8 mouse cellular contexts compared by ENCODE assay signal in the genomic region with DNA sequence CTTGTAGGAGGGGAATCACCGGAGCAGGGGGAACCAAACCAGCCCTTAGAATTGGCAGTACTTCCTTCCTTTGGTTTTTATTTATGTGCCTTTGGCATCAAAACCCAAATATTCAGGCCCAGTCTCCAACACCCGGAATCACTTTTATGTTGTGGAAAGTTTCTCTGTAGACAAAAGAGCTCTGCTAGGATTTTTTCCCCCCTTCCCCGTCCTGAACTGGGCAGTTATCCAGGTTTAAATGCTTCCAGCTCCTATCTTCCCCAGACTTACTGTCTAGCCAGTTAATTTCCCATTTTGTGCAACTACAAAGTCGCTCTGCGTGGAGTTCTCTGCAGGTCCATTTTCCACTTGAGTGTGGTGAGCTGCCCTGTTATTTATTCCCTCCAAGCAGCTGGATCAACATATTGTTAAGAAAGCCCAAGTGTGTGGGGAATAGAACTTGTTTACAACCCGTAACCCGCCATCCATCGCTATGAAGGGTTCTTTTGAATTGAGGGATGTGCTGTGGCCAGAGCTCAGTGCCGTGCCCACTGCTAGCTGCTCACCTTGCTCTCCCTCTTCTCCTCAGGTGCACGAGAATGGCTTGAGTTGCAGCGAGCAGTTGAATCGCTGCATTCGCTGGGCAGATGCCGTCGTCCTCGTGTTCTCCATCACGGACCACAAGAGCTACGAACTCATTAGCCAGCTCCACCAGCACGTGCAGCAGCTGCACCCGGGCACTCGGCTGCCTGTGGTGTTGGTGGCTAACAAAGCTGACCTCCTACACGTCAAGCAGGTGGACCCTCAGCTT. TPM values are rescaled to one million over a fixed set of nuclear protein-coding genes. Genes with fewer than 3 reads are reported as not detected.
DNase-seq lines count a peak whose midpoint lies in the region; ATAC-seq lines count a peak whose summit lies in the region.

No protein-coding gene starts in this region.

- peaks cover 50% of the 10 kb centered on the region for H3K4me1 ChIP-seq in kidney, embryonic 16.5 days (ENCODE audit: insufficient read depth, low read length)
- H3K4me1 ChIP-seq in embryonic facial prominence, embryonic 10.5 days: peaks cover 89% of the 10 kb centered on the region
- H3K4me1 ChIP-seq in heart, embryonic 14.5 days (ENCODE audit: control insufficient read depth in 2 of 2, insufficient read depth in 2 of 2, low read length in 2 of 2): peaks cover 37 to 64% of the 10 kb centered on the region in 2 experiments
- H3K4me1 ChIP-seq in limb, embryonic 15.5 days: peaks cover 78% of the 10 kb centered on the region

- no peak for DNase-seq in kidney, adult 11 months
- DNase-seq in embryonic facial prominence, embryonic 10.5 days (ENCODE audit: low spot score): no peak
- no peak for DNase-seq in frontal cortex, postnatal 10 days (ENCODE audit: low spot score in 2 of 2)
- DNase-seq in thymus, postnatal 14 days: no peak

- peak overlapping the region; percentile 98 for H3K4me2 ChIP-seq in kidney, embryonic 16.5 days (replicated peaks; ENCODE audit: low read depth, low read length)
- peak overlapping the region; percentile 97 for H3K4me2 ChIP-seq in heart, embryonic 14.5 days (ENCODE audit: low read length)
- peak overlapping the region; percentile 98 for H3K4me2 ChIP-seq in limb, embryonic 15.5 days

- peak overlapping the region; percentile 68 for H3K4me3 ChIP-seq in kidney, embryonic 16.5 days (ENCODE audit: low read length)
- peak overlapping the region; percentile 99 for H3K4me3 ChIP-seq in embryonic facial prominence, embryonic 10.5 days
- H3K4me3 ChIP-seq in heart, embryonic 14.5 days (ENCODE audit: control insufficient read depth in 1 of 2, insufficient read depth in 1 of 2, low read depth in 1 of 2, low read length in 2 of 2): peak overlapping the region; percentile 55 to 97
- peak overlapping the region; percentile 93 for H3K4me3 ChIP-seq in limb, embryonic 15.5 days

- WGBS in kidney, embryonic 16.5 days: 64% methylated on average over 22 of the region's 22 CpGs
- WGBS in embryonic facial prominence, embryonic 10.5 days: 90% methylated on average over 22 of the region's 22 CpGs
- 54% methylated on average over 22 of the region's 22 CpGs for whole genome bisulfite sequencing in heart, embryonic 14.5 days
- WGBS in limb, embryonic 15.5 days: 39% methylated on average over 22 of the region's 22 CpGs

- H3K27me3 ChIP-seq in kidney, embryonic 16.5 days (ENCODE audit: insufficient read depth, low read length): no peaks in the 10 kb centered on the region
- H3K27me3 ChIP-seq in embryonic facial prominence, embryonic 10.5 days (replicated peaks; ENCODE audit: low read depth, poor library complexity, severe bottlenecking): 0 out of 2 replicates have a peak, but pooled peaks cover 4% of the 10 kb centered on the region
- no peaks in the 10 kb centered on the region for H3K27me3 ChIP-seq in heart, embryonic 14.5 days (ENCODE audit: control insufficient read depth, insufficient read depth, low read length)
- H3K27me3 ChIP-seq in limb, embryonic 15.5 days: no peaks in the 10 kb centered on the region

- ATAC-seq in kidney, embryonic 16.5 days (ENCODE audit: low FRiP score, low TSS enrichment): no peak
- ATAC-seq in heart, embryonic 14.5 days (ENCODE audit: insufficient number of reproducible peaks, insufficient read depth, low FRiP score, low read depth): no peak
- no peak for ATAC-seq in limb, embryonic 15.5 days (ENCODE audit: insufficient number of reproducible peaks, low FRiP score, low TSS enrichment, low read depth)
- no peak for ATAC-seq in megakaryocyte-erythroid progenitor cell, adult 5-6 weeks (replicated peaks; ENCODE audit: low FRiP score, low TSS enrichment, poor library complexity, severe bottlenecking)

- H3K9ac ChIP-seq in kidney, embryonic 16.5 days (replicated peaks; ENCODE audit: low read length): peak overlapping the region; percentile 89
- H3K9ac ChIP-seq in heart, embryonic 14.5 days (ENCODE audit: low read length): peak overlapping the region; percentile 100
- peak overlapping the region; percentile 18 for H3K9ac ChIP-seq in limb, embryonic 15.5 days

- H3K9me3 ChIP-seq in kidney, embryonic 16.5 days (ENCODE audit: low read length): no peaks in the 10 kb centered on the region
- H3K9me3 ChIP-seq in embryonic facial prominence, embryonic 10.5 days: no peaks in the 10 kb centered on the region
- no peaks in the 10 kb centered on the region for H3K9me3 ChIP-seq in heart, embryonic 14.5 days (ENCODE audit: control insufficient read depth, low read length)
- H3K9me3 ChIP-seq in limb, embryonic 15.5 days: no peaks in the 10 kb centered on the region

- H3K36me3 ChIP-seq in kidney, embryonic 16.5 days (ENCODE audit: insufficient read depth, low read length): peaks cover 27% of the 10 kb centered on the region
- H3K36me3 ChIP-seq in embryonic facial prominence, embryonic 10.5 days (replicated peaks): peaks cover 45% of the 10 kb centered on the region
- H3K36me3 ChIP-seq in heart, embryonic 14.5 days (ENCODE audit: control insufficient read depth, insufficient read depth, low read length): peaks cover 43% of the 10 kb centered on the region
- peaks cover 20% of the 10 kb centered on the region for H3K36me3 ChIP-seq in limb, embryonic 15.5 days

- H3K27ac ChIP-seq in kidney, embryonic 16.5 days (ENCODE audit: low read length): peak overlapping the region; percentile 37
- H3K27ac ChIP-seq in embryonic facial prominence, embryonic 10.5 days (replicated peaks): peak overlapping the region; percentile 66
- H3K27ac ChIP-seq in heart, embryonic 14.5 days (replicated peaks in 1 of 2; ENCODE audit: control insufficient read depth in 1 of 2, insufficient read depth in 1 of 2, low read depth in 2 of 2, low read length in 2 of 2): peak overlapping the region; percentile 53 to 95
- peak overlapping the region; percentile 93 for H3K27ac ChIP-seq in limb, embryonic 15.5 days

RNA-seq across cellular contexts. Expression of gene Rasl11b, which starts 2.6 kb away (rescaled TPM):
- 75.1 and 78.0 TPM in 2 replicates for polyA plus RNA-seq in kidney, embryonic 16.5 days (2015; fragmentation: Nextera tagmentation; extraction: Ambion mirVana)
- polyA plus RNA-seq in embryonic facial prominence, embryonic 10.5 days (2016; fragmentation: Nextera tagmentation; extraction: Ambion mirVana): 46.3 and 58.0 TPM in 2 replicates
- 85.9 and 92.3 TPM in 2 replicates for polyA plus RNA-seq in heart, embryonic 14.5 days (2014; fragmentation: Nextera tagmentation; extraction: Ambion mirVana)
- polyA plus RNA-seq in limb, embryonic 15.5 days (2015; fragmentation: Nextera tagmentation; extraction: Ambion mirVana): 126 and 133 TPM in 2 replicates
- total RNA-seq in megakaryocyte-erythroid progenitor cell, adult 5-6 weeks (2014; fragmentation: Nextera tagmentation): not detected in 2 replicates
- 0.14 TPM in 1 of 2 replicates, not detected in the other for total RNA-seq in megakaryocyte-erythroid progenitor cell, adult 5-6 weeks (2017)

Comparison
In these comparisons a context has a peak if more than half of its experiments do, and no peak if none do; other contexts are left out.
1. H3K27ac ChIP-seq: peak in every context shown above with its lines; median percentile 93 in limb, embryonic 15.5 days; 74 in heart, embryonic 14.5 days; 66 in embryonic facial prominence, embryonic 10.5 days; 37 in kidney, embryonic 16.5 days.
2. H3K9ac ChIP-seq: peak in every context shown above with its lines; median percentile 100 in heart, embryonic 14.5 days; 89 in kidney, embryonic 16.5 days; 18 in limb, embryonic 15.5 days.